Mouse (Mus musculus): ENCODE measurements around the gene Sap30. TPM values are rescaled to one million over a fixed set of nuclear protein-coding genes. Genes with fewer than 3 reads are reported as not detected.
"Not testable (repeated sequence)": the region's sequence is repeated elsewhere in the genome, so short reads cannot be mapped to it uniquely, and the experiment has no call there.

The Sap30 gene
- polyA plus RNA-seq, 1 experiment from 2014 or later, result 48.1 TPM

DNA sequence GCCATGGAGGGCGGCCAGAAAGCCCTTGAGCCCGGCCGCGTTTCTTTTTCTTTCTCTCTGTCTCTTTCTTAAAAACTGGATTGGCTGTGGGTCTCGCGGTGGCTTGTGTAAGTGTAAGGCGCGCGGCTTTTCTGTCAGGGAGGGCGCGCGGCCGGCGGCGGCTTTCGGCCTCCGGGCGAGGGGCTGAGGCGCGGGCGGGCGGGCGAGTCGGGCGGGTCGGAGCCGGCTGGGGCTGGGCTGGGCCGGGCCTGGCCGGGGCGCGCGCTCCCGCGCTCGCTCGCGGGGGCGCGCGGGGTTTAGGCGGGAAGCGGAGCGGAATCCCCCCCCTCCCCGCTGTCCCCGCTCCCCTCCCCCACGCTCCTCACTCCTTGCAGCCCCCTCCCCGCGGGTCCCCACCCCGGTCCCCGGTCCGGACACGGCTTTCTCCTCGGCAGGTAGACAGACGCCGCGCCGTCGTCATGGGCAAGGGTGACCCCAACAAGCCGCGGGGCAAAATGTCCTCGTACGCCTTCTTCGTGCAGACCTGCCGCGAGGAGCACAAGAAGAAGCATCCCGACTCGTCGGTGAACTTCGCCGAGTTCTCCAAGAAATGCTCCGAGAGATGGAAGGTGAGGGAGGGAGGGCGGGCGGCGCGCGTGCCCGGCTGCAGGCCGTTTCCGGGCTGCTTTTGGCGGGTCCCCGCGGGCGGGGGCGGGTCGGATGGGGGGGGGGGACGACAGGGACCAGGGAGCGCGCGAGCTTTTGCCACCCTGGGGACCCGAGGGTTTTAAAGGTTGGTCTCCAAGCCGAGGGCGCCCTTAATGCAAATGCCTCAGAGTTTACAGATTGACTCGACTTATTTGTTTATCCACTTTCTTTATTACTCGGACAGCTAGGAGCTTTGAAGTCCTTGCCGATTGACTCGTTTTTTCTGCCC, 24.7 kb upstream of the Sap30 start:
- Histone ChIP-seq H3K4me2 (peak overlapping the region; percentile 72), H3K9ac (peak overlapping the region; percentile 94), H3K27me3 (no peaks in the 10 kb centered on the region), H3K27ac (peak overlapping the region; percentile 99), H3K4me3 (peak overlapping the region; percentile 82), H3K4me1 (replicated peaks) (peaks cover 12% of the 10 kb centered on the region; the same call in 1 of the 2 replicates), H3K9me3 (no peaks in the 10 kb centered on the region), H3K36me3 (no peaks in the 10 kb centered on the region)
- under 1% methylated on average over 82 of the region's 96 CpGs for WGBS
- peak; percentile 75 for ATAC-seq (ENCODE audit: low FRiP score)

DNA sequence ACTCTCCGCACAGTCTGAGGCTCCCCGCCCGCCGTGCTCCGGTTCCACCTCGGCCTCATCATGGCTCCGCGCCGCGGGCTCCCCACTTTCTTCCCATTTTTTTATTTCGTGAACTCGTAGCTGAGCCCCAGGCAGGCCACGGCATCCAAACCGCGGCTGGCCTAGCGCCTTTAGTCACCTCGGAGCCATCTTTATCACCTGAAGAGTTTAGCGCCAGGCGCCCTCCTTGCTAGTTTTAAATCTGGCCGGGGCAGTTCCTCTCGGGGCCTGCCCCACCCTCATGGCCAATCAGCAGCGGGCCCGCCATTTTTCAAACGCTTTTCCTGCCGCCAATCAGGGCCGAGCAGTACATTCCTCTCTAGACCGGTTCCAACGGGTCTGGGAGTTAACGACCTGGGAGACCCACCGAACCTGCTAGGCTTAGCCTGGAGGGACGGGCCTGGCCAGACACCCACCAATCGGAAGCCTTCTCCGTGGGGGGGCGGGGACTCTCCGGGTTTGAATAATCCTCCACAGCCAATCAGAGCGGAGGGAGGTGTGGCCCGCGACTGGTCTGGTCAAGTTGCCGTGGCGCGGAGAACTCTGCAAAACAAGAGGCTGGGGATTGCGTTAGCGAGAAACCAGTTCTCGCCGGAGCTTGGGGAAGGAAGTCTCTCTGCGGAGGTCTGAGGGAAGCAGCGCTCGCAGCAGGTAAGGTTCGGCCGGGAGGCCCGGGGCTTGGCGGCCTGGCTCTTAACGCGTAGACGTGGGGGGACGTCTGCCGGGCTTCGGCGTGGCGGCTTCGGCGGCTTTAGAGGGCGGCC, 23.9 kb upstream of the Sap30 start, which contains the start of gene Hmgb2:
TSS of gene Hmgb2 (plus strand) at position 592 of the 803 bp plus-strand sequence.
- H3K36me3 ChIP-seq, result no peaks in the 10 kb centered on the region
- H3K4me3 ChIP-seq, result peak within 1 kb of the TSS; percentile 82
- peak within 1 kb of the TSS; percentile 99 for H3K27ac ChIP-seq
- H3K9ac ChIP-seq, result peak within 1 kb of the TSS; percentile 94
- H3K4me2 ChIP-seq, result peak within 1 kb of the TSS; percentile 95
- H3K4me1 ChIP-seq (replicated peaks), result peaks cover 12% of the 10 kb centered on the region; the same call in 1 of the 2 replicates
- peak; percentile 100 for ATAC-seq (ENCODE audit: low FRiP score)
- no peaks in the 10 kb centered on the region for H3K27me3 ChIP-seq
- no peaks in the 10 kb centered on the region for H3K9me3 ChIP-seq
- WGBS, result under 1% methylated on average over 60 of the region's 63 CpGs

DNA sequence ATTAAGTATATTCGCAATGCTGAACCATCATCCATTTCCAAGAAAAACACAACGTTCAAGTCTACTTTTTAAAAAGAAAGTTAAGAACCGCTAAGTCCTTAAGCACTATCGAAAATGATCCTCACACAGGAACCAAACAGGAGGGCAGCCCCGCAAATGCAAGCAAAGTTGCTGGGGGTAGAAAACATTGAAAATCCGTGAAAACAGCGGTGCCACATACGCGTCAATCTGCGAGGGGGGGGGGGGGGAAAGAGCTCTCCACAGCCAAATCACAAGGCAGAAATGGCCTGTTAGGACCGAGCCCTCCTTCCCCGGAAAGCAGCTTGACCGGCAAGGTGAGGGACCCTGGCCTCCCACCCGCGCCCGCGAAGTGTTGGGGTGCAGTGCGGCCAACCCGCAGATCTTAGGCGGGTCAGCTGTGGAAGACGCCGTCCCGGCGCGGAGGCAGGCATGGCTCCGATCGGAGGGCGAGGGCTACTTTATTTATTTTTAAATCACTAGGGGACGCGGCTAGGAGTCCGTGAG, 23.2 kb upstream of the Sap30 start:
- Histone ChIP-seq H3K9me3 (no peaks in the 10 kb centered on the region), H3K27me3 (no peaks in the 10 kb centered on the region), H3K4me1 (replicated peaks) (peaks cover 12% of the 10 kb centered on the region; the same call in 1 of the 2 replicates), H3K27ac (peak overlapping the region; percentile 32; the same call in 1 of the 2 replicates), H3K4me2 (peak overlapping the region; percentile 95), H3K36me3 (no peaks in the 10 kb centered on the region), H3K9ac (peak overlapping the region; percentile 72), H3K4me3 (peak overlapping the region; percentile 82)
- 2% methylated on average over 31 of the region's 31 CpGs for WGBS
- no peak for ATAC-seq (ENCODE audit: low FRiP score)

- WGBS, result 96% methylated on average over 4 of the region's 4 CpGs
- no peaks in the 10 kb centered on the region for H3K27me3 ChIP-seq
- no peak overlapping the region for H3K9ac ChIP-seq
- ATAC-seq (ENCODE audit: low FRiP score), result no peak
- H3K36me3 ChIP-seq, result no peaks in the 10 kb centered on the region
- no peaks in the 10 kb centered on the region for H3K9me3 ChIP-seq
- no peak overlapping the region for H3K4me2 ChIP-seq
- H3K27ac ChIP-seq, result no peak overlapping the region
- peaks cover 10% of the 10 kb centered on the region; the same call in 1 of the 2 replicates for H3K4me1 ChIP-seq (replicated peaks)
- H3K4me3 ChIP-seq, result no peak overlapping the region
Measured at GRCm38 (mm10) chr8:57508657-57509056, 21.0 kb upstream of the Sap30 start.

DNA sequence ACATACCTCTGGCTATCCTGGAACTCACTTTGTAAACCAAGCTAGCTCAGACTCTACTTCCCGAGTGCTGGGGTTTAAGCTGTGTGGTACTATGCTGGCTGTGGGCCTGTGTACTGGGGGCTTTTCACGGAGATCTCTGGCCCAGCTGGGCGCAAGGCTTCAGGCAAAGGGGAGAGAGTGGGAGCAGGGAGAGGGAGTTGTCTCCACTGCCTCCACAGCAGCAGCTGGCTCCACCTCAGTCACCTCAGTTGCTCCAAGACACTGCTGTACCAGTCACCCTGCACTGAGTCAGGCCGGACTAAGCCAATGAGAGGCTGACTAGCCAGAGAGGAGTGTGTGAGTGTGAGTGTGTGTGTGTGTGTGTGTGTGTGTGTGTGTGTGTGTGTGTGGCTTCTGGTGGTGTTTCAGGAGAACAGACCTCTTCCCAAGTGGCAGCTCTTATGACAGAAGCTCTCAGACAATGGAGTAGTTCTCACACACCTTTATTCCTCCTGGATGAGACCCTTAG, 19.9 kb upstream of the Sap30 start:
- H3K9me3 ChIP-seq, result no peaks in the 10 kb centered on the region
- ATAC-seq (ENCODE audit: low FRiP score), result no peak
- H3K9ac ChIP-seq, result no peak overlapping the region
- H3K4me2 ChIP-seq, result no peak overlapping the region
- 93% methylated on average over 4 of the region's 4 CpGs for WGBS
- peaks cover 7% of the 10 kb centered on the region; the same call in 1 of the 2 replicates for H3K4me1 ChIP-seq (replicated peaks)
- H3K4me3 ChIP-seq, result no peak overlapping the region
- no peaks in the 10 kb centered on the region for H3K36me3 ChIP-seq
- no peaks in the 10 kb centered on the region for H3K27me3 ChIP-seq
- H3K27ac ChIP-seq, result no peak overlapping the region

GRCm38 (mm10) chr8:57505500-57505899, 17.8 kb upstream of the Sap30 start:
- H3K9me3 ChIP-seq; H3K27ac ChIP-seq; H3K4me3 ChIP-seq; H3K4me1 ChIP-seq (replicated peaks); H3K27me3 ChIP-seq; H3K4me2 ChIP-seq; H3K9ac ChIP-seq; H3K36me3 ChIP-seq; ATAC-seq (ENCODE audit: low FRiP score): not testable (repeated sequence)
- WGBS, result 88% methylated on average over 1 of the region's 1 CpGs

DNA sequence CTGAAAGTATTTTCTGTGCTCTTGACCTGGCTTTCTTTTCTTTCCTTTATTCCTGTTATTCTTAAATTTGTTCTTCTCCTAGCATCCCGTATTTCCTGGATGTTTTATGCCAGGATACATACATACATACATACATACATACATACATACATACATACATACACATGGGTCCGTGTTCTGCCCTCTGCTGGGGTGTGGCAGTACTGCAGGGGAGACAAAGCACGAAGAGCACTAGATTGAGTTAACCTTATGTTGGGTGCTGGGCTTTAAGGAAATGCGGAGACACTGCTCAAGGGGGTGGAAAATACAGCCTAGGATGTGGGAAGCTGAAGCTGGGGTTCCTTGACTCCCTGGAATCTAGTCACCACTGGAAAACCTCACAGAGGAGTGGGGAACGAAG, 16.0 kb upstream of the Sap30 start:
- WGBS, result 50% methylated on average over 5 of the region's 5 CpGs
- Histone ChIP-seq H3K4me3 (no peak overlapping the region), H3K4me1 (replicated peaks) (peaks cover 7% of the 10 kb centered on the region), H3K27ac (no peak overlapping the region), H3K27me3 (no peaks in the 10 kb centered on the region), H3K4me2 (no peak overlapping the region), H3K9ac (no peak overlapping the region), H3K9me3 (no peaks in the 10 kb centered on the region), H3K36me3 (no peaks in the 10 kb centered on the region)
- ATAC-seq (ENCODE audit: low FRiP score), result no peak

GRCm38 (mm10) chr8:57498847-57499511, 11.3 kb upstream of the Sap30 start:
- Histone ChIP-seq H3K9ac (no peak overlapping the region), H3K9me3 (no peaks in the 10 kb centered on the region), H3K4me2 (peak overlapping the region; percentile 32), H3K27ac (peak overlapping the region; percentile 40; the same call in 1 of the 2 replicates), H3K4me3 (peak overlapping the region; percentile 15; the same call in 1 of the 2 replicates), H3K36me3 (no peaks in the 10 kb centered on the region), H3K27me3 (no peaks in the 10 kb centered on the region), H3K4me1 (replicated peaks) (peaks cover 7% of the 10 kb centered on the region)
- 32% methylated on average over 17 of the region's 17 CpGs for WGBS
- peak; percentile 72; the same call in 1 of the 2 replicates for ATAC-seq (ENCODE audit: low FRiP score)

- WGBS, result 36% methylated on average over 8 of the region's 8 CpGs
- H3K27ac ChIP-seq, result no peak overlapping the region
Measured at GRCm38 (mm10) chr8:57498494-57498846, 10.8 kb upstream of the Sap30 start.

GRCm38 (mm10) chr8:57491873-57492272, 4.2 kb upstream of the Sap30 start:
- H3K4me1 ChIP-seq (replicated peaks), result peaks cover 4% of the 10 kb centered on the region; the same call in 1 of the 2 replicates
- H3K4me2 ChIP-seq, result no peak overlapping the region
- ATAC-seq (ENCODE audit: low FRiP score), result no peak
- no peak overlapping the region for H3K4me3 ChIP-seq
- no peaks in the 10 kb centered on the region for H3K9me3 ChIP-seq
- H3K27me3 ChIP-seq, result no peaks in the 10 kb centered on the region
- no peak overlapping the region for H3K27ac ChIP-seq
- 93% methylated on average over 4 of the region's 4 CpGs for WGBS
- H3K9ac ChIP-seq, result no peak overlapping the region
- no peaks in the 10 kb centered on the region for H3K36me3 ChIP-seq

More at GRCm38 (mm10) chr8:57498494-57498846, 10.8 kb upstream of the Sap30 start:
- ATAC-seq (ENCODE audit: low FRiP score), result peak; percentile 18; the same call in 1 of the 2 replicates
- H3K4me3 ChIP-seq, result 0 out of 2 replicates have a peak overlapping the region, but pooled peaks have one; percentile 15
- peak overlapping the region; percentile 32 for H3K4me2 ChIP-seq
- H3K4me1 ChIP-seq (replicated peaks), result peaks cover 7% of the 10 kb centered on the region
- H3K27me3 ChIP-seq, result no peaks in the 10 kb centered on the region
- H3K9me3 ChIP-seq, result no peaks in the 10 kb centered on the region
- H3K9ac ChIP-seq, result no peak overlapping the region
- H3K36me3 ChIP-seq, result no peaks in the 10 kb centered on the region

- Histone ChIP-seq H3K4me2 (no peak overlapping the region), H3K4me1 (replicated peaks) (peaks cover 13% of the 10 kb centered on the region), H3K27me3 (no peaks in the 10 kb centered on the region), H3K9me3 (no peaks in the 10 kb centered on the region), H3K36me3 (no peaks in the 10 kb centered on the region), H3K4me3 (no peak overlapping the region), H3K27ac (no peak overlapping the region), H3K9ac (no peak overlapping the region)
- no peak for ATAC-seq (ENCODE audit: low FRiP score)
Measured at GRCm38 (mm10) chr8:57489896-57490295, 2.2 kb upstream of the Sap30 start.

Data from hindbrain, embryonic 13.5 days (tissue).